Mouse (Mus musculus): ENCODE results near the gene Clec2l.

The Clec2l gene

GRCm38 (mm10) chr6:38671270-38671669 lies 8.4 kb downstream of the Clec2l start:
- no peak for DNase-seq

- no peak for DNase-seq
Observed at GRCm38 (mm10) chr6:38672011-38672410, 9.1 kb downstream of the Clec2l start.

GRCm38 (mm10) chr6:38676217-38676616 lies 13.3 kb downstream of the Clec2l start:
- no peak for DNase-seq

- no peak for DNase-seq
Observed at GRCm38 (mm10) chr6:38676723-38677122, 13.9 kb downstream of the Clec2l start.

- DNase-seq, result no peak
Observed at GRCm38 (mm10) chr6:38677629-38678028, 14.8 kb downstream of the Clec2l start.

- no peak for DNase-seq
Observed at GRCm38 (mm10) chr6:38682532-38682931, 19.7 kb downstream of the Clec2l start.

- peak; percentile 51 to 53 for DNase-seq
Observed at GRCm38 (mm10) chr6:38687216-38687615, 24.3 kb downstream of the Clec2l start.

GRCm38 (mm10) chr6:38688841-38689240 lies 26.0 kb downstream of the Clec2l start:
- no peak for DNase-seq

GRCm38 (mm10) chr6:38690615-38691014 lies 27.7 kb downstream of the Clec2l start:
- DNase-seq, result no peak

GRCm38 (mm10) chr6:38691052-38691451 lies 28.2 kb downstream of the Clec2l start:
- no peak for DNase-seq

- DNase-seq, result no peak
Observed at GRCm38 (mm10) chr6:38692556-38692955, 29.7 kb downstream of the Clec2l start.

- DNase-seq, result peak; percentile 70 to 73
Observed at GRCm38 (mm10) chr6:38695380-38696054, 32.6 kb downstream of the Clec2l start.

GRCm38 (mm10) chr6:38696570-38696969 lies 33.7 kb downstream of the Clec2l start:
- DNase-seq, result no peak

- DNase-seq, result no peak
Observed at GRCm38 (mm10) chr6:38698233-38698889, 35.5 kb downstream of the Clec2l start.

- no peak for DNase-seq
Observed at GRCm38 (mm10) chr6:38701421-38701820, 38.6 kb downstream of the Clec2l start.

GRCm38 (mm10) chr6:38702810-38703399 lies 40.0 kb downstream of the Clec2l start:
- no peak for DNase-seq

GRCm38 (mm10) chr6:38703526-38703925 lies 40.7 kb downstream of the Clec2l start:
- DNase-seq, result no peak

- DNase-seq, result no peak
Observed at GRCm38 (mm10) chr6:38704264-38704984, 41.6 kb downstream of the Clec2l start.

- DNase-seq, result peak; percentile 40 to 48
Observed at GRCm38 (mm10) chr6:38710449-38710848, 47.6 kb downstream of the Clec2l start.

- DNase-seq, result peak; percentile 31
Observed at GRCm38 (mm10) chr6:38713957-38714898, 51.4 kb downstream of the Clec2l start.

- no peak for DNase-seq
Observed at GRCm38 (mm10) chr6:38715881-38716280, 53.0 kb downstream of the Clec2l start.

GRCm38 (mm10) chr6:38718625-38719024 lies 55.8 kb downstream of the Clec2l start:
- DNase-seq, result no peak

Measured in B cell, adult 2 months (primary cell).